In the genomic region with DNA sequence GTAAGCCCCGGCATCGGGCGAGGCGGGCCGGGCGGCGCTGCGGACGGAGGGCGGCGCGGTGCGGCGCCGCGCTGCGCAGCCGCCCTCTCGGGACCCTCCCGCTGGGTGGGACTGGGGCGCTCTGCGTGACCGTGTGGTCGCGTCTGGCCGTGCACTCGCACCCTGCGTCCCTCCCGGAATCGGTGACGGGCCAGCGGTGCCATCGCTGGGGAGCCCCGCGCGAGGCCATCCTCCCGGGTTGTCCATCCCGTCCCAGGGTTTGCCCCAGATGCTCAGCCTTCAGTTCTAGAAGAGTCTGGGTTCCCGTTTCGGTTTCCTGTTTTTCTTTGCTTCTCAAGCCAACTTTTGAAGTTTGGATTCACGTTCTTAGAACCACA, we compare ENCODE assay signal across 8 mouse cellular contexts. TPM values are rescaled to one million over a fixed set of nuclear protein-coding genes. Genes with fewer than 3 reads are reported as not detected.
DNase-seq lines count a peak whose midpoint lies in the region; ATAC-seq and TF ChIP-seq lines count a peak whose summit lies in the region.

No protein-coding gene starts in this region.

- H3K36me3 ChIP-seq in heart, embryonic 10.5 days: peaks cover 12% of the 10 kb centered on the region
- peaks cover 15% of the 10 kb centered on the region for H3K36me3 ChIP-seq in hindbrain, embryonic 10.5 days
- no peaks in the 10 kb centered on the region for H3K36me3 ChIP-seq in lung, postnatal 0 days (ENCODE audit: insufficient read depth, low read length)
- peaks cover 8% of the 10 kb centered on the region; the same call in 1 of the 2 replicates for H3K36me3 ChIP-seq in stomach, embryonic 14.5 days (ENCODE audit: control insufficient read depth, insufficient read depth, low read length)

- H3K9ac ChIP-seq in lung, postnatal 0 days (replicated peaks; ENCODE audit: low read depth): peak overlapping the region; percentile 88
- peak overlapping the region; percentile 84 for H3K9ac ChIP-seq in stomach, embryonic 14.5 days (replicated peaks; ENCODE audit: low read depth, low read length)

- H3K9me3 ChIP-seq in heart, embryonic 10.5 days: no peaks in the 10 kb centered on the region
- no peaks in the 10 kb centered on the region for H3K9me3 ChIP-seq in hindbrain, embryonic 10.5 days
- no peaks in the 10 kb centered on the region for H3K9me3 ChIP-seq in lung, postnatal 0 days (ENCODE audit: low read length)
- H3K9me3 ChIP-seq in stomach, embryonic 14.5 days (ENCODE audit: control insufficient read depth, low read depth, low read length): no peaks in the 10 kb centered on the region

- peak; percentile 93 for ATAC-seq in lung, postnatal 0 days
- peak; percentile 92 for ATAC-seq in stomach, embryonic 14.5 days (ENCODE audit: insufficient number of reproducible peaks, insufficient read depth, low FRiP score, low read depth)

- TF ChIP-seq EP300 in lung, postnatal 0 days (IDR thresholded peaks at IDR 0.05): no peak

- no peak for TF ChIP-seq POLR2A in bone marrow macrophage, adult 2 months (IDR thresholded peaks at IDR 0.05; ENCODE audit: borderline replicate concordance, low read depth, low read length)

- H3K4me1 ChIP-seq in heart, embryonic 10.5 days: peaks cover 16% of the 10 kb centered on the region
- H3K4me1 ChIP-seq in bone marrow macrophage, adult 2 months (ENCODE audit: control insufficient read depth, insufficient read depth, low read length): peaks cover 4% of the 10 kb centered on the region; the same call in 1 of the 2 replicates
- H3K4me1 ChIP-seq in hindbrain, embryonic 10.5 days (replicated peaks): peaks cover 17% of the 10 kb centered on the region
- no peaks in the 10 kb centered on the region; the same call in 1 of the 2 replicates for H3K4me1 ChIP-seq in lung, postnatal 0 days (ENCODE audit: insufficient read depth, low read depth, low read length)
- H3K4me1 ChIP-seq in stomach, embryonic 14.5 days (ENCODE audit: control insufficient read depth, insufficient read depth, low read length): peaks cover 3% of the 10 kb centered on the region; the same call in 1 of the 2 replicates

- peak overlapping the region; percentile 55 for H3K4me2 ChIP-seq in lung, postnatal 0 days (replicated peaks; ENCODE audit: low read depth, low read length)
- H3K4me2 ChIP-seq in stomach, embryonic 14.5 days (replicated peaks; ENCODE audit: low read depth, low read length): peak overlapping the region; percentile 61

- no peaks in the 10 kb centered on the region for H3K27me3 ChIP-seq in heart, embryonic 10.5 days (ENCODE audit: insufficient read depth, poor library complexity, severe bottlenecking)
- H3K27me3 ChIP-seq in hindbrain, embryonic 10.5 days (ENCODE audit: insufficient read depth, poor library complexity, severe bottlenecking): 0 out of 2 replicates have a peak, but pooled peaks cover 6% of the 10 kb centered on the region
- no peaks in the 10 kb centered on the region for H3K27me3 ChIP-seq in lung, postnatal 0 days (replicated peaks; ENCODE audit: insufficient read depth, low read length)
- no peaks in the 10 kb centered on the region for H3K27me3 ChIP-seq in stomach, embryonic 14.5 days (ENCODE audit: control insufficient read depth, insufficient read depth, low read length)

- peak overlapping the region; percentile 89 for H3K4me3 ChIP-seq in heart, embryonic 10.5 days
- peak overlapping the region; percentile 76 for H3K4me3 ChIP-seq in bone marrow macrophage, adult 2 months (ENCODE audit: insufficient read depth, low read length)
- H3K4me3 ChIP-seq in hindbrain, embryonic 10.5 days: peak overlapping the region; percentile 86
- peak overlapping the region; percentile 91 for H3K4me3 ChIP-seq in lung, postnatal 0 days (ENCODE audit: low read depth, low read length)
- H3K4me3 ChIP-seq in stomach, embryonic 14.5 days (ENCODE audit: low read depth, low read length): peak overlapping the region; percentile 86

- peak; percentile 87 for DNase-seq in heart, embryonic 10.5 days (ENCODE audit: low spot score)
- no peak for DNase-seq in heart, postnatal 4 days
- peak; percentile 60 for DNase-seq in 416B (ENCODE audit: low read depth)
- DNase-seq in hindbrain, embryonic 10.5 days (ENCODE audit: low spot score): no peak
- peak; percentile 74 for DNase-seq in lung, postnatal 0 days (ENCODE audit: low spot score)
- DNase-seq in layer of hippocampus, adult 11-12 months (ENCODE audit: low spot score): no peak

- peak overlapping the region; percentile 97 for H3K27ac ChIP-seq in heart, embryonic 10.5 days
- H3K27ac ChIP-seq in bone marrow macrophage, adult 2 months (ENCODE audit: insufficient read depth, low read depth, low read length): peak overlapping the region; percentile 90
- H3K27ac ChIP-seq in hindbrain, embryonic 10.5 days: peak overlapping the region; percentile 95
- peak overlapping the region; percentile 93 for H3K27ac ChIP-seq in lung, postnatal 0 days (ENCODE audit: low read length)
- H3K27ac ChIP-seq in stomach, embryonic 14.5 days (ENCODE audit: low read length): peak overlapping the region; percentile 88

- whole genome bisulfite sequencing in heart, embryonic 10.5 days: 0% methylated on average over 28 of the region's 41 CpGs
- WGBS in hindbrain, embryonic 10.5 days: under 1% methylated on average over 41 of the region's 41 CpGs
- under 1% methylated on average over 18 of the region's 41 CpGs for WGBS in lung, postnatal 0 days
- under 1% methylated on average over 30 of the region's 41 CpGs for WGBS in stomach, embryonic 14.5 days

- no peak for TF ChIP-seq CTCF in bone marrow macrophage, adult 2 months (IDR thresholded peaks at IDR 0.05; ENCODE audit: low read depth, low read length)
- TF ChIP-seq CTCF in lung, postnatal 0 days (IDR thresholded peaks at IDR 0.05): peak; percentile 35

RNA-seq across cellular contexts. Expression of a gene that starts 0.5 kb away (rescaled TPM):
- 29.6 and 32.1 TPM in 2 replicates for polyA plus RNA-seq in heart, embryonic 10.5 days (2016; fragmentation: Nextera tagmentation; extraction: Ambion mirVana)
- total RNA-seq in heart, postnatal 4 days (2021): 10 to 100 TPM; 14.1 to 14.9 TPM
- polyA plus RNA-seq in bone marrow macrophage, adult 2 months (2012; ENCODE audit: insufficient read depth, insufficient read length, missing spikeins): 68.2 and 68.3 TPM in 2 replicates
- 29.7 and 34.1 TPM in 2 replicates for polyA plus RNA-seq in hindbrain, embryonic 10.5 days (2016; fragmentation: Nextera tagmentation; extraction: Ambion mirVana)
- 28.3 and 32.7 TPM in 2 replicates for polyA plus RNA-seq in lung, postnatal 0 days (2015; fragmentation: Nextera tagmentation; extraction: Ambion mirVana)
- 36.1 and 42.7 TPM in 2 replicates for polyA plus RNA-seq in stomach, embryonic 14.5 days (2014; fragmentation: Nextera tagmentation; extraction: Ambion mirVana)

RNA-seq across cellular contexts. Expression of a gene that starts 10.2 kb away (rescaled TPM):
- 3.7 and 8.6 TPM in 2 replicates for polyA plus RNA-seq in heart, embryonic 10.5 days (2016; fragmentation: Nextera tagmentation; extraction: Ambion mirVana)
- total RNA-seq in heart, postnatal 4 days (2021): 10 to 100 TPM; 31.3 to 36.3 TPM
- polyA plus RNA-seq in bone marrow macrophage, adult 2 months (2012; ENCODE audit: insufficient read depth, insufficient read length, missing spikeins): 0.37 and 1.2 TPM in 2 replicates
- polyA plus RNA-seq in hindbrain, embryonic 10.5 days (2016; fragmentation: Nextera tagmentation; extraction: Ambion mirVana): 2.3 and 5.2 TPM in 2 replicates
- polyA plus RNA-seq in lung, postnatal 0 days (2015; fragmentation: Nextera tagmentation; extraction: Ambion mirVana): 0.45 and 0.55 TPM in 2 replicates
- 2.2 and 2.3 TPM in 2 replicates for polyA plus RNA-seq in stomach, embryonic 14.5 days (2014; fragmentation: Nextera tagmentation; extraction: Ambion mirVana)

Comparison
In these comparisons a context has a peak if more than half of its experiments do, and no peak if none do; other contexts are left out.
1. DNase-seq: peak in heart, embryonic 10.5 days (single experiment), 416B (single experiment) and lung, postnatal 0 days (single experiment); none in heart, postnatal 4 days (single experiment), hindbrain, embryonic 10.5 days (single experiment) and layer of hippocampus, adult 11-12 months (single experiment).
2. Peak in every context shown above with its lines, with median percentiles within 50 percentile points of each other: H3K27ac ChIP-seq and H3K4me3 ChIP-seq.